In the genomic region with DNA sequence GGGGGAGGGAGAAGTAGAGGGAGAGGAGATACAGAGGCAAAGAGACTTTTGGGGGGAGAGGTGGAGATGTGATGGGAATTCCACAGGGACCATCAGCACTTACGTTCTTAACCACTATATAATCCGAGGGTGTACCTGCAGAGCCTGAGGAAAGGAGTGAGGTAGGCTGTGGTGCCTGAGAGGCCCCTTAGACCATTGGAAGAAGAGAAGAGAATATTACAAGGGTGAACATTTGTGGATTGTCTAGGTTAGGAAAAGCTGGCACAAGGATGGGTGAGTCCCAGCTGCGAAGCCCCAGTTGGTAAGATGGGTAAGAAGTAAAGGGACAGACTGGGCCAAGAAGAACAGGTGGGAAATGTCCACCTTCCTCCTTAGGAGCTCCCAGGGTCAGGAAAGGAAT, we compare ENCODE assay signal across 19 mouse cellular contexts. TPM values are rescaled to one million over a fixed set of nuclear protein-coding genes. Genes with fewer than 3 reads are reported as not detected.
DNase-seq lines count a peak whose midpoint lies in the region; ATAC-seq and TF ChIP-seq lines count a peak whose summit lies in the region.
"Had no signal": no experiment of that assay in that cellular context is flagged by ENCODE, and none has a peak within 500 bp of the region (broad histone marks: within the 10 kb centered on the region; RNA-seq: fewer than 3 reads in every experiment).

No protein-coding gene starts in this region.

- H3K9me3 ChIP-seq in heart, postnatal 0 days (replicated peaks; ENCODE audit: control insufficient read depth, low read length), result no peaks in the 10 kb centered on the region
- no peaks in the 10 kb centered on the region for H3K9me3 ChIP-seq in neural tube, embryonic 15.5 days (replicated peaks)
- H3K9me3 ChIP-seq: embryonic facial prominence, embryonic 10.5 days; forebrain, embryonic 15.5 days; hindbrain, embryonic 15.5 days; liver, embryonic 12.5 days; midbrain, embryonic 13.5 days had no signal

- intact Hi-C loops in gastrocnemius, postnatal 14 days (cut with DNase I; ENCODE audit: low total_unique reads), result no loop called here
- intact Hi-C loops in heart, postnatal 14 days (cut with DNase I), result loop anchor here (10.0 kb wide), 1 partner anchor 525 kb away; no protein-coding TSS in a partner anchor

- 71% methylated on average over 3 of the region's 3 CpGs for WGBS in heart, postnatal 0 days
- 86% methylated on average over 3 of the region's 3 CpGs for WGBS in neural tube, embryonic 15.5 days

- DNase-seq in gastrocnemius, postnatal 10 days, result peak; percentile 1
- no peak for DNase-seq in gastrocnemius, postnatal 14 days
- no peak for DNase-seq in heart, postnatal 0 days (ENCODE audit: low spot score)
- no peak for DNase-seq in heart, postnatal 14 days
- no peak for DNase-seq in neural tube, embryonic 10.5 days (ENCODE audit: extremely low spot score, low spot score)
- DNase-seq: thymus, adult 2 months had no signal

- H3K36me3 ChIP-seq in heart, postnatal 0 days (replicated peaks; ENCODE audit: control insufficient read depth, insufficient read depth, low read length), result no peaks in the 10 kb centered on the region
- H3K36me3 ChIP-seq in neural tube, embryonic 15.5 days, result no peaks in the 10 kb centered on the region
- H3K36me3 ChIP-seq: embryonic facial prominence, embryonic 10.5 days; forebrain, embryonic 15.5 days; hindbrain, embryonic 15.5 days; liver, embryonic 12.5 days; midbrain, embryonic 13.5 days had no signal

- no peaks in the 10 kb centered on the region for H3K4me1 ChIP-seq in heart, postnatal 0 days (ENCODE audit: control insufficient read depth, insufficient read depth)
- H3K4me1 ChIP-seq in neural tube, embryonic 15.5 days, result peaks cover 9% of the 10 kb centered on the region
- H3K4me1 ChIP-seq: liver, embryonic 12.5 days had no signal

- H3K9ac ChIP-seq in heart, postnatal 0 days (replicated peaks; ENCODE audit: low read depth, low read length), result no peak overlapping the region
- no peak overlapping the region for H3K9ac ChIP-seq in neural tube, embryonic 15.5 days (replicated peaks)
- H3K9ac ChIP-seq: forebrain, embryonic 15.5 days; hindbrain, embryonic 15.5 days; liver, embryonic 12.5 days; lung, embryonic 14.5 days; midbrain, embryonic 13.5 days had no signal

- ATAC-seq in heart, postnatal 0 days (ENCODE audit: insufficient read depth, low read depth), result no peak
- ATAC-seq in neural tube, embryonic 15.5 days (ENCODE audit: low FRiP score), result no peak
- ATAC-seq in megakaryocyte progenitor cell, adult 5-6 weeks (replicated peaks; ENCODE audit: poor library complexity), result no peak
- ATAC-seq: activated CD4-positive, CD25-positive, alpha-beta regulatory T cell, adult 4 months; forebrain, embryonic 15.5 days; intestine, postnatal 0 days; liver, embryonic 12.5 days; midbrain, embryonic 13.5 days had no signal

- peak overlapping the region; percentile 23; the same call in 1 of the 2 replicates for H3K27ac ChIP-seq in heart, postnatal 0 days (ENCODE audit: low read depth)
- H3K27ac ChIP-seq in neural tube, embryonic 15.5 days (replicated peaks), result 0 out of 2 replicates have a peak overlapping the region, but pooled peaks have one; percentile 13
- H3K27ac ChIP-seq: embryonic facial prominence, embryonic 10.5 days; forebrain, embryonic 15.5 days; hindbrain, embryonic 15.5 days; liver, embryonic 12.5 days; midbrain, embryonic 13.5 days had no signal

- TF ChIP-seq EP300 in heart, postnatal 0 days (IDR thresholded peaks at IDR 0.05; ENCODE audit: low read depth), result no peak

- H3K4me3 ChIP-seq in heart, postnatal 0 days (ENCODE audit: low read depth, low read length), result no peak overlapping the region
- no peak overlapping the region for H3K4me3 ChIP-seq in neural tube, embryonic 15.5 days (replicated peaks)
- H3K4me3 ChIP-seq: embryonic facial prominence, embryonic 10.5 days; erythroblast, embryonic 14.5 days; forebrain, embryonic 15.5 days; hindbrain, embryonic 15.5 days; liver, embryonic 12.5 days; midbrain, embryonic 13.5 days had no signal

- H3K27me3 ChIP-seq in heart, postnatal 0 days (ENCODE audit: control insufficient read depth, insufficient read depth, low read length), result no peaks in the 10 kb centered on the region
- no peaks in the 10 kb centered on the region for H3K27me3 ChIP-seq in neural tube, embryonic 15.5 days (replicated peaks)
- H3K27me3 ChIP-seq: forebrain, embryonic 15.5 days; hindbrain, embryonic 15.5 days; liver, embryonic 12.5 days; midbrain, embryonic 13.5 days; Patski had no signal

- H3K4me2 ChIP-seq in heart, postnatal 0 days (ENCODE audit: low read depth, low read length), result no peak overlapping the region
- no peak overlapping the region for H3K4me2 ChIP-seq in neural tube, embryonic 15.5 days
- H3K4me2 ChIP-seq: forebrain, embryonic 15.5 days; heart, embryonic 11.5 days; hindbrain, embryonic 15.5 days; liver, embryonic 12.5 days; lung, embryonic 14.5 days; midbrain, embryonic 13.5 days had no signal

- no peak for TF ChIP-seq CTCF in heart, postnatal 0 days (IDR thresholded peaks at IDR 0.05; ENCODE audit: low read depth)

RNA-seq across cellular contexts. Expression of gene Coro2b, which starts 22.6 kb away (rescaled TPM):
- total RNA-seq in gastrocnemius, postnatal 10 days (2021), result 10 to 100 TPM; 10.6 to 12.4 TPM
- total RNA-seq in gastrocnemius, postnatal 14 days (2021), result 10 to 100 TPM in 1 of 2 experiments, 1 to 10 TPM in 1; 8.2 to 11.4 TPM
- total RNA-seq in heart, postnatal 0 days (2014; rRNA removed; ENCODE audit: low replicate concordance), result 9.1 and 45.9 TPM in 2 replicates
- 5.1 and 5.5 TPM in 2 replicates for polyA plus RNA-seq in heart, postnatal 0 days (2015; fragmentation: Nextera tagmentation; extraction: Ambion mirVana)
- 10 to 100 TPM; 15.7 to 16.5 TPM for total RNA-seq in heart, postnatal 14 days (2021)
- 34.3 and 38.2 TPM in 2 replicates for polyA plus RNA-seq in neural tube, embryonic 15.5 days (2015; fragmentation: Nextera tagmentation; extraction: Ambion mirVana)
- total RNA-seq in megakaryocyte progenitor cell, adult 5-6 weeks (2015), result 0.10 and 0.30 TPM in 2 replicates
- not detected in 2 replicates for total RNA-seq in megakaryocyte progenitor cell, adult 5-6 weeks (2017)
- polyA plus RNA-seq: erythroblast, embryonic 14.5 days had no signal
